Mouse (Mus musculus): ENCODE results near the gene Hexb. TPM values are rescaled to one million over a fixed set of nuclear protein-coding genes. Genes with fewer than 3 reads are reported as not detected.
"Not testable (repeated sequence)": the region's sequence is repeated elsewhere in the genome, so short reads cannot be mapped to it uniquely, and the experiment has no call there.

The Hexb gene
- polyA plus RNA-seq, 1 experiment from 2014 or later: 33.8 TPM

GRCm38 (mm10) chr13:97137466-97138400, 60.4 kb downstream of the Hexb start, which contains the start of the genes Gfm2 and Nsa2:
Gfm2 (plus strand) TSS chr13:97137937.
Nsa2 (minus strand) TSS chr13:97137937.
- H3K4me3 ChIP-seq (ENCODE audit: low read depth, low read length): peak within 1 kb of the TSS; percentile 90
- H3K9me3 ChIP-seq (ENCODE audit: control insufficient read depth, low read depth, low read length): no peaks in the 10 kb centered on the region
- peak; percentile 94 for ATAC-seq (ENCODE audit: insufficient number of reproducible peaks, insufficient read depth, low FRiP score, low read depth)
- peak within 1 kb of the TSS; percentile 63 for H3K4me2 ChIP-seq (replicated peaks; ENCODE audit: low read depth, low read length)
- H3K27ac ChIP-seq (ENCODE audit: low read length): peak within 1 kb of the TSS; percentile 80
- H3K36me3 ChIP-seq (ENCODE audit: control insufficient read depth, insufficient read depth, low read length): peaks cover 15% of the 10 kb centered on the region
- H3K4me1 ChIP-seq (ENCODE audit: control insufficient read depth, insufficient read depth, low read length): no peaks in the 10 kb centered on the region
- H3K9ac ChIP-seq (replicated peaks; ENCODE audit: low read depth, low read length): peak within 1 kb of the TSS; percentile 88
- WGBS: under 1% methylated on average over 57 of the region's 57 CpGs
- H3K27me3 ChIP-seq (ENCODE audit: control insufficient read depth, insufficient read depth, low read length): no peaks in the 10 kb centered on the region

DNA sequence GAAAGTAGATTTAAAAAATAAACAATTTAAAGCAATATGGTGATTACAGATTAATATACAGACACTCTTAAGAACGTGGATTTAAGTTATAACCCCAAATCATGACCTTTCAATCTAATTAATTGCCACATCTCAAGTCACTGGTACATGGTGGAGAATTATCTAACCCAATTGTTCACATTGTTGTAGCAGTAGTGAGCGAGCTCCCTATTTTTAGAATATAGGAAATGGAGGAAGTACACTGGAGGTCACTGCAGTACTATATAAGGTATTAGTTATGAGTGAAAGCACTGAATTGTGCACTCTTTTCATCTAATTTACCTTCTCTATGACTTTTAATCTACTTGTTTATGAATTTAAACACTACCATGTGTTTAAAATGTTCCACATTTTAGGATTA, 67.7 kb downstream of the Hexb start:
- ATAC-seq (ENCODE audit: insufficient number of reproducible peaks, insufficient read depth, low FRiP score, low read depth): not testable (repeated sequence)
- WGBS: no CpG with 5 or more reads among the region's 2 CpGs

DNA sequence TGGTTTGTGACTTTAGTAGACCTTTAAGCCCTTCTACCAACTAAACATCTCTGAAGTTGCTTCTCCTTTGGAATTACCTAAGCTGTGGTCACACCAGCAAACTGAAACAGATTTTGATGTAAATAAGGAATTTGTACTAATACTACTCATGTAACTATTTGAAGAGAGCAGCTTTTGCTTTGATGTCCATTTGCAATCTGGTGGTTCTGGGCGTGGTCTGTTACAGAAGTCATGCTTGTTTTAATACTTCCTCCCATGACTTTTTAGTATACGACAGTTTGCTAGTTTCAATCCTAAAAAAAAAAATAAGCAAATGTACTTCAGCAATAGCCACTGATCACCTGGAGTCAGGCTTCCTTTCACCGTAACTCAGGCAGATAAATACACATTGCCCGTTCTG, 68.5 kb downstream of the Hexb start:
- H3K4me2 ChIP-seq (replicated peaks; ENCODE audit: low read depth, low read length): not testable (repeated sequence)
- 83% methylated on average over 2 of the region's 4 CpGs for WGBS

More for the DNA sequence above, 67.7 kb downstream of the Hexb start:
- H3K27ac ChIP-seq (ENCODE audit: low read length); H3K4me2 ChIP-seq (replicated peaks; ENCODE audit: low read depth, low read length); H3K9ac ChIP-seq (replicated peaks; ENCODE audit: low read depth, low read length); H3K4me3 ChIP-seq (ENCODE audit: low read depth, low read length); H3K27me3 ChIP-seq (ENCODE audit: control insufficient read depth, insufficient read depth, low read length); H3K9me3 ChIP-seq (ENCODE audit: control insufficient read depth, low read depth, low read length); H3K4me1 ChIP-seq (ENCODE audit: control insufficient read depth, insufficient read depth, low read length): not testable (repeated sequence)
- H3K36me3 ChIP-seq (ENCODE audit: control insufficient read depth, insufficient read depth, low read length): peaks cover 24% of the 10 kb centered on the region

More for the DNA sequence above, 68.5 kb downstream of the Hexb start:
- H3K4me1 ChIP-seq (ENCODE audit: control insufficient read depth, insufficient read depth, low read length); H3K4me3 ChIP-seq (ENCODE audit: low read depth, low read length); H3K27me3 ChIP-seq (ENCODE audit: control insufficient read depth, insufficient read depth, low read length); H3K27ac ChIP-seq (ENCODE audit: low read length); H3K9ac ChIP-seq (replicated peaks; ENCODE audit: low read depth, low read length); ATAC-seq (ENCODE audit: insufficient number of reproducible peaks, insufficient read depth, low FRiP score, low read depth); H3K9me3 ChIP-seq (ENCODE audit: control insufficient read depth, low read depth, low read length): not testable (repeated sequence)
- peaks cover 21% of the 10 kb centered on the region for H3K36me3 ChIP-seq (ENCODE audit: control insufficient read depth, insufficient read depth, low read length)

Other genes with a start within 250 kb of the Hexb start
- not detected in 2 replicates for gene 1700029F12Rik, start 164.0 kb downstream of the Hexb start, polyA plus RNA-seq (2014; fragmentation: Nextera tagmentation; extraction: Ambion mirVana)
- gene Fam169a, start 131.1 kb downstream of the Hexb start, polyA plus RNA-seq (2014; fragmentation: Nextera tagmentation; extraction: Ambion mirVana): 5.4 and 5.6 TPM in 2 replicates
- 6.1 and 7.4 TPM in 2 replicates for gene Gm6169, start 99.1 kb downstream of the Hexb start, polyA plus RNA-seq (2014; fragmentation: Nextera tagmentation; extraction: Ambion mirVana)
- gene Gfm2, start 60.4 kb downstream of the Hexb start, polyA plus RNA-seq (2014; fragmentation: Nextera tagmentation; extraction: Ambion mirVana): 33.0 and 33.9 TPM in 2 replicates
- 82.1 and 86.3 TPM in 2 replicates for gene Nsa2, start 60.4 kb downstream of the Hexb start, polyA plus RNA-seq (2014; fragmentation: Nextera tagmentation; extraction: Ambion mirVana)
- gene Enc1, start 42.7 kb upstream of the Hexb start, polyA plus RNA-seq (2014; fragmentation: Nextera tagmentation; extraction: Ambion mirVana): 7.9 and 9.2 TPM in 2 replicates